13 mouse cellular contexts compared by ENCODE assay signal in the genomic region with DNA sequence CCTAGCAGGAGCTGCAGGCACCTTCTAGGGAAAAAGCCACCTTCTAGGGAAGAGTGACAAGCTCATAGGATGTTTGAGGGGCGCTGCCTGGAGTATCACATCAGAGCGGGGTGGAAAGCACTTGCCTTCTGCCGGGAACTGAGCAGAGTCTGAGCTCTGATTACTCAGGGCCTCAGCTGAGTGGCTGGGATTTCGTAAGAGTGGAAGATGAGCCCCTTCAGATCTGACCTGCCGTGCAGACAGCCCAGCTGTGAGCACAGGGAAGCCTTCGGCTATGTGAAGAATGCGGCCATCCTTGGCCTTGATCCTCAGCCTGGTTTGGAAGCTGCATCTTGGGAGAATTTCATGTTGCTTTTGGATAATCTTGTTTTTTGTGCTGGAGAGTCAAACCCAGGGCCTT. TPM values are rescaled to one million over a fixed set of nuclear protein-coding genes. Genes with fewer than 3 reads are reported as not detected.
A peak's percentile ranks its signal among the peaks of the same experiment; 100 is the strongest.
DNase-seq lines count a peak whose midpoint lies in the region; ATAC-seq lines count a peak whose summit lies in the region.
"Had no signal": no experiment of that assay in that cellular context is flagged by ENCODE, and none has a peak within 500 bp of the region (broad histone marks: within the 10 kb centered on the region; RNA-seq: fewer than 3 reads in every experiment).

No protein-coding gene starts in this region.

- no peak overlapping the region for H3K9ac ChIP-seq in hindbrain, embryonic 13.5 days
- H3K9ac ChIP-seq: embryonic facial prominence, embryonic 13.5 days; heart, embryonic 15.5 days; midbrain, embryonic 12.5 days had no signal

- 59% methylated on average over 7 of the region's 7 CpGs for WGBS in hindbrain, embryonic 10.5 days
- WGBS in hindbrain, embryonic 13.5 days, result 75% methylated on average over 7 of the region's 7 CpGs
- 12% methylated on average over 7 of the region's 7 CpGs for WGBS in macrophage (ENCODE audit: missing documents)

- no peaks in the 10 kb centered on the region for H3K79me2 ChIP-seq in macrophage (ENCODE audit: inconsistent target)

- no peaks in the 10 kb centered on the region for H3K27me3 ChIP-seq in hindbrain, embryonic 10.5 days (ENCODE audit: insufficient read depth, poor library complexity, severe bottlenecking)
- H3K27me3 ChIP-seq in hindbrain, embryonic 13.5 days, result no peaks in the 10 kb centered on the region
- H3K27me3 ChIP-seq: embryonic facial prominence, embryonic 13.5 days; heart, embryonic 15.5 days; midbrain, embryonic 12.5 days had no signal

- no peak overlapping the region for H3K4me2 ChIP-seq in hindbrain, embryonic 13.5 days
- H3K4me2 ChIP-seq: embryonic facial prominence, embryonic 13.5 days; heart, embryonic 15.5 days; midbrain, embryonic 12.5 days had no signal

- H3K27ac ChIP-seq in hindbrain, embryonic 10.5 days, result 0 out of 2 replicates have a peak overlapping the region, but pooled peaks have one; percentile 3
- no peak overlapping the region for H3K27ac ChIP-seq in hindbrain, embryonic 13.5 days
- peak overlapping the region; percentile 94 for H3K27ac ChIP-seq in macrophage
- H3K27ac ChIP-seq: embryonic facial prominence, embryonic 13.5 days; heart, embryonic 15.5 days; midbrain, embryonic 12.5 days had no signal

- no peak for ATAC-seq in hindbrain, embryonic 13.5 days (ENCODE audit: low FRiP score)

- DNase-seq in hindbrain, embryonic 10.5 days (ENCODE audit: low spot score), result no peak
- peak; percentile 71 for DNase-seq in Muller cell, postnatal 12 days (ENCODE audit: inconsistent ontology term)
- DNase-seq in fibroblast of lung, adult 2 months (ENCODE audit: low read depth), result peak; percentile 51
- no peak for DNase-seq in left cerebral cortex, postnatal 14 days (ENCODE audit: low spot score in 2 of 2)
- DNase-seq in right cerebral cortex, postnatal 14 days, result no peak
- DNase-seq in adrenal gland, postnatal 25 days, result no peak
- DNase-seq: adrenal gland, postnatal 10 days had no signal

- peaks cover 19% of the 10 kb centered on the region for H3K9me3 ChIP-seq in hindbrain, embryonic 10.5 days
- H3K9me3 ChIP-seq in hindbrain, embryonic 13.5 days, result no peaks in the 10 kb centered on the region
- H3K9me3 ChIP-seq: embryonic facial prominence, embryonic 13.5 days; heart, embryonic 15.5 days had no signal

- intact Hi-C loops in left cerebral cortex, postnatal 14 days (cut with DNase I), result no loop called here

- H3K4me3 ChIP-seq in hindbrain, embryonic 10.5 days, result no peak overlapping the region
- H3K4me3 ChIP-seq in hindbrain, embryonic 13.5 days, result no peak overlapping the region
- peak overlapping the region; percentile 15; the same call in 1 of the 2 replicates for H3K4me3 ChIP-seq in macrophage (ENCODE audit: inconsistent target)
- H3K4me3 ChIP-seq: embryonic facial prominence, embryonic 13.5 days; heart, embryonic 15.5 days; midbrain, embryonic 12.5 days had no signal

- peaks cover 30% of the 10 kb centered on the region for H3K4me1 ChIP-seq in hindbrain, embryonic 10.5 days (replicated peaks)
- H3K4me1 ChIP-seq in hindbrain, embryonic 13.5 days (replicated peaks), result peaks cover 18% of the 10 kb centered on the region

- H3K36me3 ChIP-seq in hindbrain, embryonic 10.5 days, result peaks cover 62% of the 10 kb centered on the region
- H3K36me3 ChIP-seq in hindbrain, embryonic 13.5 days, result peaks cover 6% of the 10 kb centered on the region
- H3K36me3 ChIP-seq in macrophage (ENCODE audit: inconsistent target), result no peaks in the 10 kb centered on the region
- H3K36me3 ChIP-seq: heart, embryonic 15.5 days had no signal

RNA-seq across cellular contexts. Expression of a gene that starts 10.5 kb away (rescaled TPM):
- 85.2 and 113 TPM in 2 replicates for polyA plus RNA-seq in hindbrain, embryonic 10.5 days (2016; fragmentation: Nextera tagmentation; extraction: Ambion mirVana)
- polyA plus RNA-seq in hindbrain, embryonic 13.5 days (2015; fragmentation: Nextera tagmentation; extraction: Ambion mirVana), result 71.2 and 77.9 TPM in 2 replicates
- 10 to 100 TPM in 8 of 26 experiments, 1 to 10 TPM in 11, under 1 TPM in 5, not detected in 2; 0.32 to 49.3 (median 2.2) TPM for total RNA-seq in macrophage (2018; cell fraction: chromatin; rRNA removed)
- 10 to 100 TPM in 6 of 26 experiments, 1 to 10 TPM in 20; 3.5 to 42.5 (median 5.8) TPM for total RNA-seq in macrophage (2018; cell fraction: cytosol; rRNA removed)
- 10 to 100 TPM in 7 of 26 experiments, 1 to 10 TPM in 18, under 1 TPM in 1; 0.80 to 34.5 (median 5.8) TPM for total RNA-seq in macrophage (2018; cell fraction: nucleus; rRNA removed)
- 2.9 to 21.0 TPM (median 6.5 TPM) in 3 replicates for polyA plus RNA-seq in macrophage (2018)
- total RNA-seq in left cerebral cortex, postnatal 14 days (2021), result 10 to 100 TPM; 11.7 to 12.7 TPM
- total RNA-seq in adrenal gland, postnatal 25 days (2021), result 2.8 and 4.1 TPM in 2 replicates
- total RNA-seq: CH12.LX had no signal

Comparison
In these comparisons a context has a peak if more than half of its experiments do, and no peak if none do; other contexts are left out.
1. DNase-seq: peak in Muller cell, postnatal 12 days (single experiment) and fibroblast of lung, adult 2 months (single experiment); none in hindbrain, embryonic 10.5 days (single experiment), left cerebral cortex, postnatal 14 days (0 of 2), right cerebral cortex, postnatal 14 days (single experiment) and adrenal gland, postnatal 25 days (single experiment).